Mouse (Mus musculus) ES-Bruce4 (cell line): ENCODE data around the gene Lcn3.

Experiments used
- CTCF ChIP-seq: IDR thresholded peaks from one replicate; pipeline ENCODE4 v1.8.1; 2011; ENCODE audit warnings: low read depth, low read length
- EP300 ChIP-seq: IDR thresholded peaks from 2 replicates; pipeline ENCODE4 v1.6.1; 2011; ENCODE audit warnings: low read depth, low read length; ENCODE audit not compliant: insufficient read depth
- POLR2A ChIP-seq: IDR thresholded peaks from one replicate; pipeline ENCODE4 v1.8.1; 2011; ENCODE audit warnings: low read length; ENCODE audit not compliant: insufficient read depth

DNA sequence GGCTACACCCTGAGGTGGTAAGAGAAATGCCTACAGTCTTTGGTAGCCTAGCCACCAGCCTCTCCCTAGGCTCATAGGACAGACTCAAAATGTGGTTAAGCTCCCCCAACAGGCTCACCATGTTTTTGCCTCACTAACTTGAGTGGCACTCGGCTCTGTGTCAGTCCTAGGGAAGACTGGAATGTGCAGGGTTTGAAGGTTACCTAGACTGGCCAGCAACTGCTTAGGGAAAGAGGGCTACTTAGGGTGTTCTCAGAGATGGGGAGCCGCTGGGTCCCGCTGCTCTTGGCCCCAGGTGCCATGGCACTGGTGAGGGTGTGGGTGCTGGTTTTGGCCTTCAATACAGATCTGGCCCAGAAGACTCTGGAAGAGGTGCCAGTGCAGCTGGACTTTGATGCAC is 16.6 kb downstream of the Lcn3 start, which contains the start of gene Gm13539:
- TF ChIP-seq CTCF (no peak), POLR2A (no peak), EP300 (no peak)
